Mouse (Mus musculus) bone marrow macrophage, adult 2 months (primary cell): ENCODE results near the gene Tpm4. TPM values are rescaled to one million over a fixed set of nuclear protein-coding genes. Genes with fewer than 3 reads are reported as not detected.

Experiments used
- H3K27ac ChIP-seq: 2 replicates; pipeline ENCODE4 v1.5.1; 2012; ENCODE audit warnings: low read depth, low read length; ENCODE audit not compliant: insufficient read depth
- H3K4me1 ChIP-seq: 2 replicates; pipeline ENCODE4 v1.6.1; 2012; ENCODE audit warnings: low read length; ENCODE audit not compliant: control insufficient read depth, insufficient read depth
- H3K4me3 ChIP-seq: 2 replicates; pipeline ENCODE4 v1.5.1; 2012; ENCODE audit warnings: mild to moderate bottlenecking, low read length, moderate library complexity; ENCODE audit not compliant: insufficient read depth
- CTCF ChIP-seq: IDR thresholded peaks from 2 replicates; pipeline ENCODE4 v1.5.1; 2012; ENCODE audit warnings: low read depth, mild to moderate bottlenecking, low read length, moderate library complexity
- POLR2A ChIP-seq: IDR thresholded peaks from 2 replicates; pipeline ENCODE4 v1.6.1; 2012; ENCODE audit warnings: mild to moderate bottlenecking, low read depth, low read length, borderline replicate concordance
- polyA plus RNA-seq: library from polyadenylated mRNA; stranded (reverse); fragments of >200 nt; gene quantifications from 2 replicates; pipeline ENCODE4 v1.2.4, GENCODE M21; 2012; ENCODE audit not compliant: missing spikeins, insufficient read depth, insufficient read length

The Tpm4 gene
- polyA plus RNA-seq, 1 experiment, result 239 TPM

- Histone ChIP-seq H3K4me1 (peaks cover 33% of the 10 kb centered on the region), H3K4me3 (no peak overlapping the region), H3K27ac (no peak overlapping the region)
- no peak for TF ChIP-seq CTCF
- TF ChIP-seq POLR2A, result no peak
Measured at GRCm38 (mm10) chr8:72138456-72138855, 3.7 kb downstream of the Tpm4 start.

DNA sequence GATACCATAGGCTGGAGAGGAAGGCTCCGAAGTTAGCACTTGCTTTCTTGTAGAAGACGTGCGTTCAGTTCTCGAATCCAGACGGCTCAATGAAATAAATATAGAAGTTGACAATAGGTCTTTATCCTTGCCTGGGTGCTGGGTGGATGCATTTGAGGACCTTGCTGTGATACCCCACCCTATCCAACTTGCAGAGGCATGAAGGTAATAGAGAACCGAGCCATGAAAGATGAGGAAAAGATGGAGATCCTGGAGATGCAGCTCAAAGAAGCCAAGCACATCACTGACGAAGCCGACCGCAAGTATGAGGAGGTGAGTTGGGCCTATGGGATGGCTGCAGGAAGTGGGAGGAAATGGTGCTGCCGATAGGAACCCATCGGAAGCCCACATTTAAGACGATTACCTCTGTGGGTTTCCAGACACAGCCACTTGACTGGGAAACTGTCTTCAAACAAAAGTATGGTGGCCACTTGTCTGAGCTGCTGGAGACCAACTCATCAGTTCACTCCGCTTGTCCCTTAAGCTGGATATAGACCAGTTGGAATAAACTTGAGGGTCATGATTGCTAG is 8.6 kb downstream of the Tpm4 start:
- TF ChIP-seq POLR2A (no peak), CTCF (no peak)
- peak overlapping the region; percentile 73; the same call in 1 of the 2 replicates for H3K27ac ChIP-seq
- no peak overlapping the region for H3K4me3 ChIP-seq
- H3K4me1 ChIP-seq, result peaks cover 40% of the 10 kb centered on the region

- no peak overlapping the region for H3K4me3 ChIP-seq
- no peak for TF ChIP-seq CTCF
- TF ChIP-seq POLR2A, result no peak
- peaks cover 40% of the 10 kb centered on the region for H3K4me1 ChIP-seq
- peak overlapping the region; percentile 73 for H3K27ac ChIP-seq
Measured at GRCm38 (mm10) chr8:72144345-72144975, 9.7 kb downstream of the Tpm4 start.

- Histone ChIP-seq H3K4me1 (peaks cover 39% of the 10 kb centered on the region), H3K27ac (peak overlapping the region; percentile 37), H3K4me3 (no peak overlapping the region)
- no peak for TF ChIP-seq POLR2A
- TF ChIP-seq CTCF, result no peak
Measured at GRCm38 (mm10) chr8:72145511-72145910, 10.7 kb downstream of the Tpm4 start.

DNA sequence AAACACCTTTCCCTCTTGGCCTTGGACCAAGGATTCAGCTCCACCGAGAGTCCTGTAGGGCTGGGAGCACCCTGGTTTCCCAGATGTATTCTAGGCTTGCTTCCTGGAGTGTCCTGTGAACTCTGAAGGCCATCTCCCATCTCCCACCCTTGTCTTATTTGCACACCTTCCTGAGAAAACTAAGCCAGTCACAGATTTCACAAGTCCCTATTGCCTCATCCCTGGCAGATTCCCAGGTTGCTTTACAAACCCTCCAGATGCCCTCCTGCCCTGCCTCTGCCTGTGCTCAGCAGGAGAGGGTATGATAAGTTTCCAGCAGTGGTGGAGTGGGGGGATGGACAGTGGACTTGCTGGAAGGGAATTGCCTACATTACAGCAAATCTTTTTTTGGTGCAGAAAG is 11.3 kb downstream of the Tpm4 start:
- H3K27ac ChIP-seq, result peak overlapping the region; percentile 19; the same call in 1 of the 2 replicates
- TF ChIP-seq POLR2A (no peak), CTCF (no peak)
- peaks cover 42% of the 10 kb centered on the region for H3K4me1 ChIP-seq
- no peak overlapping the region for H3K4me3 ChIP-seq

DNA sequence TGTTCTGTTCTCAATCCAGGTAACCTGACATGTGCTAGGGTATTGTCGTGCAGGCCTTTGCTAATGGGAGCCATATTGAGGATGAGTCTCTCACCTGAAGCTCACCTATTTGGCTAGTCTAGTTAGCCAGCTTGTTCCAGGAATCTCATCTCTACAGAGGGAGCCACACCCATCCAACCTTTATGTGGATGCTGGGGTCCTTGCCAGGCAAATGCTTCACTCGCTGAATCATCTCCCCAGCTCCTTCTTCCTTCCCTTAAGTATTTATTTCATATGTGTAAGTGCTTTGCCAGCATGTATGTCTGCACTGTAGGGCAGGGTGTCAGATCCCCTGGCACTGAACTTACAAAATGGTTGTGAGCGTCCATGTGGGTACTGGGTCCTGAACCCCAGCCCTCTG is 11.8 kb downstream of the Tpm4 start:
- Histone ChIP-seq H3K4me1 (peaks cover 47% of the 10 kb centered on the region), H3K4me3 (no peak overlapping the region), H3K27ac (no peak overlapping the region)
- TF ChIP-seq CTCF (no peak), POLR2A (no peak)

DNA sequence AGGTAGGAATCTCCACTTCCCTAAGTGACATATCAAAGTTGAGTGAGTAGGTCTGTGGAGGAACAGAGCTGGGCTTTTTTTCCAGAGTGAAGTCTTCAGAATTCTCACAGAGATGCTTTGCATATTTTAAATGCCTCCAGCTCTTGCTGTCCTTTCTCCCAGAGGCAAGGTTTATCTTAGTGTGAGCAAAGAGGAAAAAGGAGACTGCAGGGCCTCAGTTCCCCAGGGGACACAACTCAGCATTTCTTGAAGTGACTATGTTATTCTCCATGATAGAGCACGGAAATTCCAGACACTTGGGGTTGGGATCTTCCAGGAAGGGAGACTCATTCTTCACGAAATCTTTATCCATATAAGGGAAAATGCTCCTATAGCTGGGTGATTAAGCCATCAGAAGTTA is 12.5 kb downstream of the Tpm4 start:
- Histone ChIP-seq H3K4me3 (no peak overlapping the region), H3K4me1 (peaks cover 51% of the 10 kb centered on the region), H3K27ac (no peak overlapping the region)
- TF ChIP-seq POLR2A, result no peak
- TF ChIP-seq CTCF, result no peak

DNA sequence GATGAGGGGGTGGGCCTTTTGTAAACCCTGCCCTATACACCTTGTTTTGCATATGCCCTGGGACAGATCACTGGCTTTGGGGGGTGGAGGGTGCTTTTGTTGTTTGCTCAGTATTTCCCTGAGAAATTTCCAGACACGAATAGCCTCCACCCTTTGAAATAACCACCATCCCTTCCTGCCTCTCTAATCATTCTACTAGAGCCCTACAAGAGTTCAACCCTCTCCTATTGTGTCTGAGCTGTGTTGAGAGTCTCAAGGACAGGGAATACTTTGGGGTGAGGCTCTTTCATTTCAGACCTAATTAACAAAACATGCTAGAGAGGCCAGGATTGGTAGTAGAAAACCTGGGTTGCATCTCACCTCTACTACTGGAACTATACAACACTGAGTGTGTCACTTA is 14.3 kb downstream of the Tpm4 start:
- TF ChIP-seq POLR2A (no peak), CTCF (no peak)
- Histone ChIP-seq H3K4me1 (peaks cover 56% of the 10 kb centered on the region), H3K4me3 (no peak overlapping the region), H3K27ac (no peak overlapping the region)

DNA sequence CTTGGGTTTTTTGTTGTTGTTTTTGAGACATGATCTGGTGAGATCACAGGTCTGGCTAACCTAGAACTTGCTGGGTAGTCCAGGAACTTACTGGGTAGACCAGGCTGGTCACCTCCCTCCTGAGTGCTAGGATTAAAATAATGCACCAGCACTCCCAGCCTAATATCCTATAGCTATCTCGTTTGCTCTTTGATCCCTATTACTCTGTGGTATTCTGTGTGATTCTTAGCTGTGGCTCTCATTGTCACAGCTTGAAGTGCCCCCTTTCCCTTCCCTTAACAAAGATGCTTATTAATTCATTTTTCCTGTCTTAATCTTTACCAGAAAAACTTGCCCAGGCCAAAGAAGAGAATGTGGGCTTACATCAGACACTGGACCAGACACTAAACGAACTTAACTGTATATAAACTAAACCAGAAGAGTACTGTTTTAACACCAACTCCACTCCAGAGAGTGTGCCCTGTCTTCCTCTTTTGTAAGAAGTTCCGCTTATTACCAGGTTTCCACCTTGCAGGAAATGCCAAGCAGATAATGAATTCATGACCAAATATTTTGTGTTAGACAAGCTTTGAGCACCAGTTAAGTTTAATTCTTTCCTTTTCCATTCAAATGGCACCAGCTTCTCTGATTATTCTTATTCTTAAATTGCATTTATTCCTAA is 16.8 kb downstream of the Tpm4 start:
- H3K4me3 ChIP-seq, result no peak overlapping the region
- peak overlapping the region; percentile 48 for H3K27ac ChIP-seq
- H3K4me1 ChIP-seq, result peaks cover 43% of the 10 kb centered on the region
- TF ChIP-seq CTCF (no peak), POLR2A (no peak)

DNA sequence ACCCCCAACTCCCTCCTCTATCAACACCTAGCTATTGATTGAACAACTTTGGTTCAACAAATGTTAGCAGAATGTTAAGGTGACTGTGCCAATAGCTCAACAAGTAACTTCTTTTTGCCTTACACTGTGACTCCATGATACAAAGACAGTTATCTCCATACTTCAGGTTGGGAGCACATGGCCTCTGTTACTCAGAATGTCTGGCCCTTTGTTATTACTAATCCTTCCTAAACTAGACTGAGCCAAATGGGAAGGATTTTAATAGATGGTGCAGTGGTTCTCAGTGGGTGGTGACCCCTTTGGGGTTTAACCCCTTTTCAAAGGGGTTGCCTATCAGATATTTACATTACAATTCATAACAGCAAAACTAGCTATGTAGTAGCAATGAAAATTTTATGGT is 18.6 kb downstream of the Tpm4 start:
- H3K4me1 ChIP-seq, result peaks cover 38% of the 10 kb centered on the region
- H3K4me3 ChIP-seq, result no peak overlapping the region
- no peak overlapping the region for H3K27ac ChIP-seq
- TF ChIP-seq CTCF (no peak), POLR2A (no peak)
